Mouse (Mus musculus) liver, postnatal 0 days (tissue): ENCODE results near the gene Stx18.

Source experiments
- CTCF ChIP-seq: sonication (generic); IDR thresholded peaks from 2 replicates; pipeline ENCODE4 v1.5.1; 2016; ENCODE audit warnings: antibody characterized with exemption, low read depth
- EP300 ChIP-seq: IDR thresholded peaks from 2 replicates; pipeline ENCODE4 v1.6.1; 2016; ENCODE audit warnings: antibody characterized with exemption, low read depth, mild to moderate bottlenecking

GRCm38 (mm10) chr5:38184688-38185285 is 146.2 kb downstream of the Stx18 start:
- TF ChIP-seq CTCF = no peak
- TF ChIP-seq EP300 = no peak
